Mouse (Mus musculus) forebrain, postnatal 0 days (tissue): ENCODE results near the gene Wipf1. TPM values are rescaled to one million over a fixed set of nuclear protein-coding genes. Genes with fewer than 3 reads are reported as not detected.
"Not testable (repeated sequence)": the region's sequence is repeated elsewhere in the genome, so short reads cannot be mapped to it uniquely, and the experiment has no call there.

Source experiments
- ATAC-seq: fragments of 200-750 bp; cut with Nextera tagmentation; 2 replicates; pipeline ENCODE4 v1.8.0; 2017; ENCODE audit warnings: mild to moderate bottlenecking, moderate library complexity
- DNase-seq: peaks from one replicate; pipeline ENCODE4 v3.0.0-alpha.2; 2015
- H3K27ac ChIP-seq: fragments of 300-500 bp; sonication (generic); 2 replicates; pipeline ENCODE4 v1.5.1; 2014; ENCODE audit warnings: low read depth, mild to moderate bottlenecking, antibody characterized with exemption, low read length, moderate library complexity, mixed read lengths
- H3K27me3 ChIP-seq: fragments of 300-500 bp; sonication (generic); 2 replicates; pipeline ENCODE4 v1.6.1; 2014; ENCODE audit warnings: mild to moderate bottlenecking, low read length, mixed read lengths; ENCODE audit not compliant: insufficient read depth
- H3K36me3 ChIP-seq: fragments of 300-500 bp; sonication (generic); 2 replicates; pipeline ENCODE4 v1.6.1; 2014; ENCODE audit warnings: mild to moderate bottlenecking, moderate library complexity; ENCODE audit not compliant: insufficient read depth
- H3K4me1 ChIP-seq: fragments of 300-500 bp; sonication (generic); 2 replicates; pipeline ENCODE4 v1.6.1; 2014; ENCODE audit warnings: antibody characterized with exemption; ENCODE audit not compliant: insufficient read depth
- H3K4me2 ChIP-seq: fragments of 300-500 bp; sonication (generic); 2 replicates; pipeline ENCODE4 v1.6.1; 2014; ENCODE audit warnings: low read depth, mild to moderate bottlenecking, moderate library complexity
- H3K4me3 ChIP-seq: fragments of 300-500 bp; sonication (generic); 2 replicates; pipeline ENCODE4 v1.5.1; 2014; ENCODE audit warnings: low read depth, low read length, mixed read lengths
- H3K9ac ChIP-seq: fragments of 300-500 bp; sonication (generic); 2 replicates; pipeline ENCODE4 v1.6.1; 2014; ENCODE audit warnings: mild to moderate bottlenecking
- H3K9me3 ChIP-seq: fragments of 300-500 bp; sonication (generic); 2 replicates; pipeline ENCODE4 v1.6.1; 2016; ENCODE audit warnings: low read length
- CTCF ChIP-seq: sonication (generic); IDR thresholded peaks from 2 replicates; pipeline ENCODE4 v1.5.1; 2016; ENCODE audit warnings: antibody characterized with exemption, control low read depth, low read depth
- WGBS: fragments of 180-500 bp; shearing (Covaris S2); extraction: QIAGEN DNeasy Blood & Tissue Kit; methylation state at CpG from one replicate; pipeline ENCODE4 v1.1.7; 2014; 5-methylcytosine and 5-hydroxymethylcytosine counted together
- polyA plus RNA-seq: library from polyadenylated mRNA; unstranded; fragments of >200 nt; fragmentation: Nextera tagmentation; extraction: Ambion mirVana; gene quantifications from 2 replicates; pipeline ENCODE4 v1.2.1, GENCODE M21; 2015
- total RNA-seq: library from RNA; depleted of rRNA; stranded (reverse); fragments of >200 nt; gene quantifications from 2 replicates; pipeline ENCODE4 v1.2.3, GENCODE M21; 2014

The Wipf1 gene
- total and polyA plus RNA-seq, 2 experiments from 2014 or later: 2.0 to 2.4 TPM

DNA sequence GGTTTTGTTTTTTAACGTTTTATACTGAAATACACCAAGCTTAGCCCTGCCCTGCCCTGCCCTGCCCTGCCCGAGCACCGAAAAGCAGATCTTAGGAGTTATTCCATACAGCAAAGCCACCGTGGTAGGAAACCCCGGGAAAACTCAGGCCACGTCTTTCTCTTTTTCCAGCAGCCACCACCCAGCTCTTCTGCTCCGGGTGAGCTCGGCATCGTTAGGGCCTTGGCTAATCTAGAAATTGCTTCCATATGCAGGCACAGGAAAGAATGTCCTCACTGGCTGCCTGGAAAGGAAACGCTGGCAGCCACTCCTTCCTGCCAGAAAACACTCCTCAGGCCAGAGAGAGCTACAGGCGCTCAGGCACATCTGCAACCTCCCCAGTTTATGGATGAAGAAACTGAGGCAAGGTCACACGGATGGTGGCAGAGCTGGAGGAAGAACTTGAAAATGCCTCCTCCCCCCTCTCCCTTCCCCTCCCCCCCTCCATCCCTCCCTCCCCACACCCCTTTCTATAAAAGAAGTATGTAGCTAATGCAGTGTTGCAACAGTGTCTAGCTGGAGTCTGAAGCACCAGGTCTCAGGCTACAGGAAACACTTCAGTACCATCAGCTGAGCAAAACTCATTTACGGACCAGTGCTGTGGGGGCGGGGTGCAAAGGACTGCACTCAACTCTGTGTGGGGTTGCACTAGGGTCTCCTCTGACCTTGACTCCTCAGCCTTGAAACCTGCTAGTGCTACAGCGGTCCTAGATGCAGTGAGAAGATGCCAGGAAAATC is 20.1 kb downstream of the Wipf1 start:
- no peak overlapping the region for H3K4me2 ChIP-seq
- no peaks in the 10 kb centered on the region for H3K27me3 ChIP-seq
- ATAC-seq: no peak
- 62% methylated on average over 15 of the region's 15 CpGs for WGBS
- no peak overlapping the region for H3K4me3 ChIP-seq
- DNase-seq: no peak
- H3K9me3 ChIP-seq: no peaks in the 10 kb centered on the region
- no peak overlapping the region for H3K9ac ChIP-seq
- TF ChIP-seq CTCF: no peak
- no peak overlapping the region for H3K27ac ChIP-seq
- H3K4me1 ChIP-seq: no peaks in the 10 kb centered on the region
- no peaks in the 10 kb centered on the region for H3K36me3 ChIP-seq

DNA sequence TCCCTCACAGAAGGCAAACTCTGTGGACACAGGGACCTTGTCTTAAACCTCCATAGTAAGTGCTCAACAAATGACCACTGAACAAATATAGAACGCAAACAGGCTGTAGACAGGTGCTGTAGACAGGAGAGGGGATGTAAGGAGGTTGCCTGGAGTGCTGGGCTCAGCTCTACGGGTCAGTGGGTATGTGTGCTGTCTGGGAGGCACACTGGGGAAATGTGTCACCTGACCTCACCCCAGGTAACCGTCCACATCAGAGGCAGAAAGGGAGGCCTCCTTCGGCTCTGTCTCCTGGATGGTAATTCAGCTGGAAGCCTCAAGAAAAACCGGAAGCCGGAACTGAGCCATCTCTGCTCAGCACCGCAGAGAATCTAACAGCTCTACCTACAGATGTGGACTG is 21.6 kb downstream of the Wipf1 start:
- WGBS: 82% methylated on average over 7 of the region's 7 CpGs
- H3K4me3 ChIP-seq: no peak overlapping the region
- DNase-seq (no peak), ATAC-seq (no peak)
- H3K27me3 ChIP-seq: no peaks in the 10 kb centered on the region
- no peak overlapping the region for H3K4me2 ChIP-seq
- no peak for TF ChIP-seq CTCF
- H3K36me3 ChIP-seq: no peaks in the 10 kb centered on the region
- no peaks in the 10 kb centered on the region for H3K4me1 ChIP-seq
- H3K27ac ChIP-seq: no peak overlapping the region
- no peaks in the 10 kb centered on the region for H3K9me3 ChIP-seq
- no peak overlapping the region for H3K9ac ChIP-seq

DNA sequence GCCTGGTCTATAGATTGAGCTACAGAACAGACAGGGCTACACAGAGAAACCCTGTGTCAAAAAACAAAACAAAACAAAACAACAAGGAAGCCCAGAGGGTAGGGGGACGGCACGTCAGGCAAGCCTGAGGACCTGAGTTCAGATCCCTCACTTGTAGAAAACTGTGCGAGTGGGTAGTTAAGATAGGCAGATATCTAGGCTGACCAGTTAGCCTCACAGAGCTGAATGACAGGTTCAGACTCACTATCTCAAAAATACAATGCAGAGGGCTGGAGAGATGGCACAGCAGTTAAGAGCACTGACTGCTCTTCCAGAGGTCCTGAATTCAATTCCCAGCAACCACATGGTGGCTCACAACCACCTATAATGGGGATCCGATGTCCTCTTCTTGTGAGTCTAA is 23.2 kb downstream of the Wipf1 start:
- not testable (repeated sequence) for H3K9me3 ChIP-seq, H3K27me3 ChIP-seq, H3K4me2 ChIP-seq, H3K27ac ChIP-seq, H3K36me3 ChIP-seq, H3K9ac ChIP-seq, ATAC-seq, DNase-seq, H3K4me3 ChIP-seq, H3K4me1 ChIP-seq
- 94% methylated on average over 4 of the region's 4 CpGs for WGBS

DNA sequence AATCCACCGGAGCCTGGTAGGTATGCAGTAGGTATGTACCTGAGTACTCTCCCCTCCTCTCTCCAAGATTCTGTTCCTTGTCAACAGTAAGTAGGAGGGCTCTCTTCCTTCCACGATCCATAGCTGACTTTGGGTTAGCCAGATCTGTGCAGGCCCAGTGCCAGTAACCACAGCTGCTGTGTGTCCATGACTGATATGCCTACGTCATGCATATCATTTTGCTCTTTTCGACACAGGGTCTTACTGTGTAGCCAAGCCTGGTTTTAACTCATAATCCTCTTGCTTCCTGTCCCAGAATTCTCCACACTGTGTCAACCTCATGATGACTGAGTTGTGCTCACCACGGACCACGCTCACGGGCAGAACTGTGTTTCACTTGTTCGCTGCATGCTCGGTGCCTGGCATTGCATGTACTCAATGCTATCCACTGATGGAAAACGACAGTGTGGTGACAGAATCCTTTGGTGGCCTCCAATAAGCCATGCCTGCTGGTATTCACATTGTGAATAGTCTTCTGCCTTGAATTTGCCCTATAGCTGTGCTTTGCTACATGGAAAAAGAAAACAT is 26.6 kb downstream of the Wipf1 start:
- no peak for ATAC-seq
- H3K4me1 ChIP-seq: no peaks in the 10 kb centered on the region
- H3K27me3 ChIP-seq: no peaks in the 10 kb centered on the region
- no peaks in the 10 kb centered on the region for H3K9me3 ChIP-seq
- H3K36me3 ChIP-seq: no peaks in the 10 kb centered on the region
- H3K27ac ChIP-seq: no peak overlapping the region
- H3K4me3 ChIP-seq: no peak overlapping the region
- H3K9ac ChIP-seq: no peak overlapping the region
- no peak for TF ChIP-seq CTCF
- no peak overlapping the region for H3K4me2 ChIP-seq
- 87% methylated on average over 10 of the region's 10 CpGs for WGBS
- no peak for DNase-seq

DNA sequence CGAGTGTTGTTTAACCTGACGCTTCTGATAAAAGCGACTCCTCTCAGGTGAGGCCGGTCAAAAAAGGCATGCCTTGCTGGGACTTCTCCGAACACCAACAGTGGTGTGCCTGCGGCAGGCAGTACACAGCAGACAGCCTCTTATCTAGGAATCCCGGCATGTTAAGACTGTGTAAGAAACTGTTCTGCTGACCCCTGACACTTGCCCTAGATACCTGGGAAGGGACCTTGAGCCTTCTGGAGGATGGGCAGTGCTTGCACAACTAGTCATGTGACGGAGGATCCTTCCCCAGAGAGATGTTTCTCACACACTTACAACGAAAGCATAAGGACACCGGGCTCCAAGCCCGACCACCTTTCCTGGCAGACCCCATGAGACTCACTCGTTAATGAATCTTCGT is 28.7 kb downstream of the Wipf1 start:
- WGBS: 85% methylated on average over 13 of the region's 13 CpGs
- Histone ChIP-seq H3K4me2 (no peak overlapping the region), H3K4me3 (no peak overlapping the region), H3K9me3 (no peaks in the 10 kb centered on the region), H3K9ac (no peak overlapping the region), H3K27ac (no peak overlapping the region), H3K4me1 (no peaks in the 10 kb centered on the region), H3K36me3 (no peaks in the 10 kb centered on the region), H3K27me3 (no peaks in the 10 kb centered on the region)
- ATAC-seq: no peak
- TF ChIP-seq CTCF: no peak
- no peak for DNase-seq

DNA sequence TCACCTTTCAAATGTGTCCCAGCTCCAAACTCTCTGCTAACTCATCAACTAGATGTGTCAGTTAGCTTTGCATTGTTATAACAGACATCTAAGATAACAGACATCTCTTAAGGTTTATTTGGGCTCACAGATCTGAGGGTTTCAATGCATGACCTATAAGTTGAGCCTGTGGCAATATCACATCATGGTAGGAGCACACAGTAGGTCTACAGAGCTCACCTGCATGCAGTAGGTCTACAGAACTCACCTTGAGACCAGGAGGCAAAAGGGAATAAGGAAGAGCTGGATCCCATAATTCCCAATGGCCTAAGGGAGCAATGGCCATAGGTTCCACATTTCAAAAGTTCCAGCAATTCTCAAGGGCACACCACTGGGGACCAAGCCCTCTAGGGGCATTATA is 31.2 kb downstream of the Wipf1 start:
- no peaks in the 10 kb centered on the region for H3K27me3 ChIP-seq
- DNase-seq (no peak), ATAC-seq (no peak)
- no peaks in the 10 kb centered on the region for H3K9me3 ChIP-seq
- no peaks in the 10 kb centered on the region for H3K4me1 ChIP-seq
- no peak overlapping the region for H3K27ac ChIP-seq
- TF ChIP-seq CTCF: no peak
- H3K9ac ChIP-seq: no peak overlapping the region
- H3K36me3 ChIP-seq: no peaks in the 10 kb centered on the region
- H3K4me3 ChIP-seq: no peak overlapping the region
- H3K4me2 ChIP-seq: no peak overlapping the region

DNA sequence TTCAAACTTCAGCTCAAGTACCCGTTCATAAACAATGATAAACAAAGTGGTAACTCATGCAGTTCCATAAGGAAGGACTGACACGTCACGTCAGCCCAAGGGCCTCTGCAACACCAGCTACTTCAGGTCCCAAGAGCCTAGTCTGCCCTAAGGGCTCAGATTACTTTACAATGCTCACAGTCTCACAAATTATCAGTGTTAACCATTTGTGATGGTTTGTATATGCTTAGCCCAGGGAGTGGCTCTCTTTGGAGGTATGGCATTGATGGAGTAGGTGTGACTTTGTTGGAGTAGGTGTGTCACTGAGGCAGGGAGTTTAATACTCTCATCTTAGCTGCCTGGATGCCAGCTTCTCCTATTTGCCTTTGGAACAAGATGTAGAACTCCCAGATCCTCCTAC is 32.0 kb downstream of the Wipf1 start:
- Histone ChIP-seq H3K36me3 (no peaks in the 10 kb centered on the region), H3K9ac (no peak overlapping the region), H3K27ac (no peak overlapping the region), H3K4me2 (no peak overlapping the region), H3K4me3 (no peak overlapping the region), H3K27me3 (no peaks in the 10 kb centered on the region), H3K9me3 (no peaks in the 10 kb centered on the region), H3K4me1 (no peaks in the 10 kb centered on the region)
- ATAC-seq (no peak), DNase-seq (no peak)
- no peak for TF ChIP-seq CTCF
- WGBS: 87% methylated on average over 3 of the region's 3 CpGs
